Mouse (Mus musculus) spleen, postnatal 0 days (tissue): ENCODE results near the gene Gna11. TPM values are rescaled to one million over a fixed set of nuclear protein-coding genes. Genes with fewer than 3 reads are reported as not detected.

ENCODE experiments used
- polyA plus RNA-seq: library from polyadenylated mRNA; unstranded; fragments of >200 nt; fragmentation: Nextera tagmentation; extraction: Ambion mirVana; gene quantifications from 2 replicates; pipeline ENCODE4 v1.2.1, GENCODE M21; 2015

Gna11 gene
- polyA plus RNA-seq: 14.8 and 19.3 TPM in 2 replicates

DNA sequence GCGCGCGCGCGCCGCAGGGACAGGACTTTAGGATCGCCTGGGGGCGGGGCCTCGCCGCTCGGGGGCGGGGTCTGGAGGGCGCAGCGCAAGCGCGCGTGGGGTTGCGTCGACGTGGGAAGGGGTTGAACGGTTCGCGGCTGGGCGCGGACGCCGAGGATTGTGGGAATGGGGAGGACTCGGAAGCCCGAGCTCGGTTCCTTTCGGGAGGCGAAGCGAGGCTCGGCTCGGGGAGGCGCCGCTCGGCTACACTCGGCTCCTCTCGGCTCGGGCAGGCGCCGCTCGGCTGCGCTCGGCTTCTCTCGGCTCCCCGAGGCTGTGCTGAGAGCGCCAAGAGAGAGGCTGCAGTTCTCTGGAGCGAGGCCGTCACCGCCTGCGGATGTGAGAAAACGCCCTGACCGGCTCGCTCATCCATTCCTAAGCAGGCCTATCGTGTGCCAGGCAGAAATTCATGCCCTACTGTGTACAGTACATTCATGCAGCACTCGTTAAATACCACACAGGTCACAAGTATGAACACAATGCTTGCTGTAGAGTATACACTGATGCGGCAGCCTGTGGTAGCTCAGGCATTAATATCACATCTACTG lies at the start of gene Gna11:
Gene Gna11, minus strand, starts transcription at position 30 of the 587 bp plus-strand sequence.

DNA sequence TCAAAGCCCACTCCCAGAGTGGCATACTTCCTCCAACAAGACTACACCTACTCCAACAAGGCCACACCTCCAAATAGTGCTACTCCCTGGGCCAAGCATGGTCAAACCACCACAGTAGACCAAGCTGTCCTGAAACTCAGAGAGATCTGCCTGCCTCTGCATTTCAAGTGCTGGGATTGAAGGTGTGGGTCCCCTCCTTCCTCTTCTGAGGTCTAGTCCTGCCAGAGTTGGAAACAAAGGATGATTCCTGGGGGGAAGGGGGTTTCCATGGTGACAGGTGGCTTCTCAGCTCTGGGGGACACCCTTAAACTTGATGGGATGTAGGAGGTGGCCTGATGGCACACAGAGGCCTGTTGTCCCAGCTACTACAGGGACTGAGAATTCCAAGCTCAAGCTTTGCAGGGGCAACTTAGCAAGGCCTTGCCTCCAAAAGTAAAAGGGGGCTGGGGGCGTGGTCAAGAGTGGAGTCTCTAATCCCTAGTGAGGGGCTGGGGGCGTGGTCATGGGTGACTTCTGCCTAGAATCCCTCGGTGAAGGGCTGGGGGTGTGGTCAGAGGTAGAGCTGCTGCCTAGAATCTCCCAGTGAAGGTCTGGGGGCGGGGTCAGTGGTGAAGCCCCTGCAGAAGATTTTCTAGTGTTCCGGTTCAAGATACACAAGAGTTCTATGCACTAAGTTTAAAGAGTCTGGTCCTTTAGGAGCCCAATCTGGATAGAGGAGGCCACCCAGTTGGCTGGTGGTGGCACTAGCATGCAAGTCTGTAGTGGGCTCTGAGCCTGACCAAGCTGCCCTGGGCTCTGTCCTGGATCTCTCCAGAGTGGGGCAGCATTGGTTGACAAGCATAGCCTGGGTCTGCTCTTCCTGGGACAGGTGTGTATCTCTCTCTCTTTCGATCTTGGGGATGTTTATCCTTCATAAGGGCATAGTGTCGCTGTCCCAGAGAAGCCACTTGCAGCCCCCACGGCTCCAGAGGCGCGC lies 29.4 kb upstream of the Gna11 start, which contains the start of gene Tle2:
Gene Tle2, plus strand, starts transcription at position 481 of the 976 bp plus-strand sequence.

GRCm38 (mm10) chr10:81559163-81559626 lies 14.2 kb upstream of the Gna11 start, which contains the start of gene Aes:
TSS of gene Aes (plus strand) at chr10:81559488.

GRCm38 (mm10) chr10:81524051-81524605 lies 20.9 kb downstream of the Gna11 start, which contains the start of gene Gna15:
TSS of gene Gna15 (minus strand) at chr10:81524225.

GRCm38 (mm10) chr10:81500032-81500431 lies 45.0 kb downstream of the Gna11 start, which contains the start of gene S1pr4:
TSS of gene S1pr4 (minus strand) at chr10:81500132.

DNA sequence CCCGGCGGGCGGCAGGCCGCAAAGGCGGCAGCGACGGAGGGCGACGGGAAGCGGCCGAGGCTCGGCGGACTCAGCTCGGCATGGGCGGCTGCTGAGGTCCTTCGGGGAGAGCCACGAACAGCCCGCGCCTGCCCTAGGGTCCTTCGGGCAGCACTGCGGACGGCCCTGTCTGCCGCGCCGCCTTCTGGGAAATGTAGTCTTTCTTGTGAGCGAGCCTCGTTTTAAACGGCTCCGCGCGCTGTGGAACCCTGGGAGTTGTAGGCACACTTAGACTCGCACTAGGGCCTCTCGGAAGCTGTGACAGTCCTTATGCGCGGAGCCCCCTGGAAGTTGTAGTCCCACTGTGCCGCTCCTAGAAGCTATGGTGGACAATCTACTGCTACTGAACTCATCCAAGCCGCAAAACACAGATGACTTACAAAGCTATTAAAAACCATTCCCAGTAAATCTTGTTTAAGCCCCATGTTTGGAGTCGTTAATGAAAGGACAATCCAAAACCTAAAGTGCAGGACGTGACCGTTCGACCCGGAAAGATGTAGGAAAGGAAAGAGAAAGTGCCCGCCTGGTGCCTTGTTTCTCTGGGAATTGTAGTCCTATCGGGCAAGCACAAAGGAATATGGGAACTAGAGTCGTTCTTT lies 48.6 kb downstream of the Gna11 start, which contains the start of gene Ncln:
Gene Ncln, minus strand, starts transcription at position 129 of the 638 bp plus-strand sequence.

DNA sequence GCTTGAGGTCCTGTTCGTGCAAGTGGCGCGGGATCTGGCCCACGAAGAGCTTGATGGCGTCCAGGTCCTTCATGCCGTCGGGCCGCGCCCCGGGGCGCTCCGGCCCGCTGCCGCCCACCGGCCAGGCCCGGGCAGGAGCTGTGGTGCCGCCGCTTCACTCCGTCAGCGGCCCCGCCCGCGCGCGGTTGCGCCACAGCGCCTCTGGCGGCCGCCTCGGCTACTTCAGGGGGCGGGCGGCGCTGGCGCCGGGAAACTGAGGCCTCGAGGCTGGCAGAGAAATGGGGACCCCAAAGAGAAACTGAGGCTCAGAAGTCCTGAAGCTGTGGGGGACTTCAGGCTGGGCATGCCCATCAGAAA lies 62.5 kb downstream of the Gna11 start, which contains the start of gene Celf5:
Gene Celf5, minus strand, starts transcription at position 177 of the 357 bp plus-strand sequence.

Other genes with a start within 250 kb of the Gna11 start
- gene Cactin, start 224.1 kb downstream of the Gna11 start, polyA plus RNA-seq: 27.4 and 29.3 TPM in 2 replicates
- gene Tbxa2r, start 216.5 kb downstream of the Gna11 start, polyA plus RNA-seq: 13.1 and 18.9 TPM in 2 replicates
- 0.05 and 0.08 TPM in 2 replicates for gene Gipc3, start 201.9 kb downstream of the Gna11 start, polyA plus RNA-seq
- 48.0 and 50.8 TPM in 2 replicates for gene Hmg20b, start 194.7 kb downstream of the Gna11 start, polyA plus RNA-seq
- 14.5 and 14.7 TPM in 2 replicates for gene Mfsd12, start 187.7 kb downstream of the Gna11 start, polyA plus RNA-seq
- gene 4930404N11Rik, start 179.4 kb downstream of the Gna11 start, polyA plus RNA-seq: 2.2 and 2.5 TPM in 2 replicates
- 142 and 145 TPM in 2 replicates for gene Fzr1, start 166.7 kb downstream of the Gna11 start, polyA plus RNA-seq
- gene Dohh, start 160.8 kb downstream of the Gna11 start, polyA plus RNA-seq: 71.6 and 73.6 TPM in 2 replicates
- gene Gm48551, start 160.7 kb downstream of the Gna11 start, polyA plus RNA-seq: 1.6 and 1.8 TPM in 2 replicates
- gene Gm48552, start 156.2 kb downstream of the Gna11 start, polyA plus RNA-seq: 0.59 TPM in 1 of 2 replicates, not detected in the other
- gene Smim24, start 152.1 kb downstream of the Gna11 start, polyA plus RNA-seq: 2.9 and 3.5 TPM in 2 replicates
- 23.4 and 30.6 TPM in 2 replicates for gene Nfic, start 89.6 kb downstream of the Gna11 start, polyA plus RNA-seq
- 0.07 and 0.20 TPM in 2 replicates for gene Celf5, start 62.5 kb downstream of the Gna11 start, polyA plus RNA-seq
- 34.4 and 39.8 TPM in 2 replicates for gene Ncln, start 48.8 kb downstream of the Gna11 start, polyA plus RNA-seq
- gene S1pr4, start 45.1 kb downstream of the Gna11 start, polyA plus RNA-seq: 16.0 and 23.3 TPM in 2 replicates
- gene Gna15, start 21.0 kb downstream of the Gna11 start, polyA plus RNA-seq: 13.1 and 15.7 TPM in 2 replicates
- gene Aes, start 14.3 kb upstream of the Gna11 start, polyA plus RNA-seq: 209 and 247 TPM in 2 replicates
- gene Tle2, start 29.4 kb upstream of the Gna11 start, polyA plus RNA-seq: 20.3 and 29.4 TPM in 2 replicates
- gene Tle6, start 55.9 kb upstream of the Gna11 start, polyA plus RNA-seq: 5.4 and 7.7 TPM in 2 replicates
- 0.66 and 0.74 TPM in 2 replicates for gene BC025920, start 61.1 kb upstream of the Gna11 start, polyA plus RNA-seq
- 14.4 and 17.7 TPM in 2 replicates for gene Sirt6, start 82.6 kb upstream of the Gna11 start, polyA plus RNA-seq
- gene Ankrd24, start 83.3 kb upstream of the Gna11 start, polyA plus RNA-seq: 2.4 and 3.3 TPM in 2 replicates
- 1.9 and 2.2 TPM in 2 replicates for gene Gm10778, start 103.9 kb upstream of the Gna11 start, polyA plus RNA-seq
- gene Zfp433, start 159.6 kb upstream of the Gna11 start, polyA plus RNA-seq: 6.6 and 6.8 TPM in 2 replicates
- gene Gm3055, start 226.0 kb upstream of the Gna11 start, polyA plus RNA-seq: 0.89 and 1.9 TPM in 2 replicates